Mouse (Mus musculus) v-Abl transformed pro-B cells (cell line): ENCODE data around the gene Ing2.

Experiments
- in situ Hi-C, 2 experiments: fragments of 400-800 bp; cut with MboI; formaldehyde crosslinking; loops; one replicate each; pipeline ENCODE4 v1.15.1; 2025; ENCODE audit not compliant: unreplicated experiment in 2 of 2

Gene Ing2

GRCm38 (mm10) chr8:47680306-47680705 is 5.0 kb upstream of the Ing2 start:
- in situ Hi-C loops, result loop anchor here (10.0 to 25.0 kb wide), 6 partner anchors 282 to 1693 kb away; partner anchors contain the start of genes Cfap97 (in 2 of the 2), Snx25 (in 2 of the 2), 1700029J07Rik (in 1 of the 2) and Casp3 (in 1 of the 2)

GRCm38 (mm10) chr8:47679603-47680002 is 4.2 kb upstream of the Ing2 start:
- in situ Hi-C loops, result loop anchor here (5.0 to 25.0 kb wide), 9 partner anchors 33 to 1692 kb away; partner anchors contain the start of genes Cdkn2aip (in 2 of the 2), Cfap97 (in 2 of the 2), Lrp2bp (in 2 of the 2) and Rwdd4a (in 2 of the 2)

GRCm38 (mm10) chr8:47676631-47677030 is 1.3 kb upstream of the Ing2 start:
- in situ Hi-C loops, result loop anchor here (5.0 to 25.0 kb wide), 8 partner anchors 36 to 1689 kb away; partner anchors contain the start of genes Cdkn2aip (in 2 of the 2), Cfap97 (in 2 of the 2), Lrp2bp (in 2 of the 2) and Rwdd4a (in 2 of the 2)

- in situ Hi-C loops, result loop anchor here (5.0 to 25.0 kb wide), 8 partner anchors 36 to 1689 kb away; partner anchors contain the start of genes Cdkn2aip (in 2 of the 2), Cfap97 (in 2 of the 2), Lrp2bp (in 2 of the 2) and Rwdd4a (in 2 of the 2)
These were observed 868 bp upstream of the Ing2 start for GRCm38 (mm10) chr8:47676224-47676623.

- in situ Hi-C loops, result loop anchor here (5.0 to 25.0 kb wide), 8 partner anchors 37 to 1688 kb away; partner anchors contain the start of genes Cdkn2aip (in 2 of the 2), Cfap97 (in 2 of the 2), Lrp2bp (in 2 of the 2) and Rwdd4a (in 2 of the 2)
These were observed 430 bp upstream of the Ing2 start for GRCm38 (mm10) chr8:47675786-47676185.

GRCm38 (mm10) chr8:47674140-47674776 is 1.1 kb downstream of the Ing2 start:
- in situ Hi-C loops, result loop anchor here in 1 of 2 experiments (10.0 kb wide), 1 partner anchor 1679 kb away; the partner anchor contains the start of gene Lrp2bp

- in situ Hi-C loops, result loop anchor here in 1 of 2 experiments (10.0 kb wide), 1 partner anchor 1679 kb away; the partner anchor contains the start of gene Lrp2bp
These were observed 1.8 kb downstream of the Ing2 start for GRCm38 (mm10) chr8:47673317-47674139.

GRCm38 (mm10) chr8:47664231-47664785 is 11.0 kb downstream of the Ing2 start:
- in situ Hi-C loops, result no loop called here

- in situ Hi-C loops, result no loop called here
These were observed 12.2 kb downstream of the Ing2 start for GRCm38 (mm10) chr8:47663201-47663600.

- in situ Hi-C loops, result no loop called here
These were observed 12.6 kb downstream of the Ing2 start for GRCm38 (mm10) chr8:47662716-47663115.

GRCm38 (mm10) chr8:47660394-47660793 is 15.0 kb downstream of the Ing2 start:
- in situ Hi-C loops, result no loop called here

- in situ Hi-C loops, result no loop called here
These were observed 15.9 kb downstream of the Ing2 start for GRCm38 (mm10) chr8:47659463-47659862.

- in situ Hi-C loops, result no loop called here
These were observed 20.9 kb downstream of the Ing2 start for GRCm38 (mm10) chr8:47654406-47654805.

- in situ Hi-C loops, result no loop called here
These were observed 22.6 kb downstream of the Ing2 start for GRCm38 (mm10) chr8:47652737-47653076.

GRCm38 (mm10) chr8:47651913-47652736 is 23.2 kb downstream of the Ing2 start:
- in situ Hi-C loops, result no loop called here

- in situ Hi-C loops, result no loop called here
These were observed 24.5 kb downstream of the Ing2 start for GRCm38 (mm10) chr8:47650853-47651252.

GRCm38 (mm10) chr8:47649551-47649950 is 25.8 kb downstream of the Ing2 start:
- in situ Hi-C loops, result no loop called here

- in situ Hi-C loops, result no loop called here
These were observed 32.8 kb downstream of the Ing2 start for GRCm38 (mm10) chr8:47642514-47643064.

- in situ Hi-C loops, result no loop called here
These were observed 38.2 kb downstream of the Ing2 start for GRCm38 (mm10) chr8:47637152-47637551.
